Mouse (Mus musculus): ENCODE measurements around the gene Aen. TPM values are rescaled to one million over a fixed set of nuclear protein-coding genes. Genes with fewer than 3 reads are reported as not detected.

Aen gene
- polyA plus RNA-seq (2015; fragmentation: Nextera tagmentation; extraction: Ambion mirVana), result 47.0 and 50.3 TPM in 2 replicates

GRCm38 (mm10) chr7:78895653-78896333 is at the start of gene Aen:
Gene Aen (plus strand): TSS chr7:78895854.
- Histone ChIP-seq H3K36me3 (no peaks in the 10 kb centered on the region; the same call in 1 of the 2 replicates), H3K4me3 (peak within 1 kb of the TSS; percentile 92), H3K27ac (peak within 1 kb of the TSS; percentile 48; the same call in 1 of the 2 replicates), H3K27me3 (0 out of 2 replicates have a peak, but pooled peaks cover 3% of the 10 kb centered on the region), H3K4me1 (replicated peaks) (peaks cover 26% of the 10 kb centered on the region), H3K9me3 (no peaks in the 10 kb centered on the region), H3K4me2 (peak within 1 kb of the TSS; percentile 91), H3K9ac (peak within 1 kb of the TSS; percentile 78)
- peak; percentile 97 for ATAC-seq (ENCODE audit: low FRiP score)
- WGBS, result 3% methylated on average over 53 of the region's 53 CpGs

GRCm38 (mm10) chr7:78846066-78846716 is 49.5 kb upstream of the Aen start:
- Histone ChIP-seq H3K36me3 (peaks cover 28% of the 10 kb centered on the region), H3K9ac (peak overlapping the region; percentile 96), H3K9me3 (no peaks in the 10 kb centered on the region), H3K27ac (peak overlapping the region; percentile 89), H3K4me1 (replicated peaks) (peaks cover 13% of the 10 kb centered on the region), H3K4me3 (peak overlapping the region; percentile 79), H3K27me3 (peaks cover 7% of the 10 kb centered on the region; the same call in 1 of the 2 replicates), H3K4me2 (peak overlapping the region; percentile 63)
- no peak for ATAC-seq (ENCODE audit: low FRiP score)
- WGBS, result 37% methylated on average over 12 of the region's 12 CpGs

- Histone ChIP-seq H3K27me3 (peaks cover 10% of the 10 kb centered on the region; the same call in 1 of the 2 replicates), H3K9me3 (no peaks in the 10 kb centered on the region), H3K4me1 (replicated peaks) (peaks cover 13% of the 10 kb centered on the region), H3K27ac (peak within 1 kb of the TSS; percentile 89), H3K36me3 (peaks cover 22% of the 10 kb centered on the region), H3K4me2 (peak within 1 kb of the TSS; percentile 63), H3K9ac (peak within 1 kb of the TSS; percentile 96), H3K4me3 (peak within 1 kb of the TSS; percentile 79)
- peak; percentile 96 for ATAC-seq (ENCODE audit: low FRiP score)
- WGBS, result under 1% methylated on average over 54 of the region's 54 CpGs
These were observed 48.8 kb upstream of the Aen start, which contains the start of gene Det1 for GRCm38 (mm10) chr7:78846737-78847434. Gene Det1 (minus strand): TSS chr7:78847263.

- Histone ChIP-seq H3K27ac (no peak overlapping the region), H3K36me3 (no peaks in the 10 kb centered on the region), H3K9me3 (no peaks in the 10 kb centered on the region), H3K4me3 (no peak overlapping the region), H3K9ac (no peak overlapping the region), H3K4me1 (replicated peaks) (no peaks in the 10 kb centered on the region), H3K4me2 (no peak overlapping the region), H3K27me3 (peaks cover 15% of the 10 kb centered on the region; the same call in 1 of the 2 replicates)
- 68% methylated on average over 4 of the region's 4 CpGs for WGBS
- ATAC-seq (ENCODE audit: low FRiP score), result no peak
These were observed 41.6 kb upstream of the Aen start for GRCm38 (mm10) chr7:78854051-78854450.

- no peak overlapping the region for H3K4me3 ChIP-seq
- no peak overlapping the region for H3K27ac ChIP-seq
- WGBS, result 71% methylated on average over 5 of the region's 5 CpGs
- no peak overlapping the region for H3K4me2 ChIP-seq
- no peak for ATAC-seq (ENCODE audit: low FRiP score)
- H3K9ac ChIP-seq, result no peak overlapping the region
- H3K4me1 ChIP-seq (replicated peaks), result no peaks in the 10 kb centered on the region
- H3K27me3 ChIP-seq, result 0 out of 2 replicates have a peak, but pooled peaks cover 10% of the 10 kb centered on the region
- no peaks in the 10 kb centered on the region for H3K36me3 ChIP-seq
- no peaks in the 10 kb centered on the region for H3K9me3 ChIP-seq
These were observed 40.5 kb upstream of the Aen start for GRCm38 (mm10) chr7:78855044-78855655.

- Histone ChIP-seq H3K27me3 (no peaks in the 10 kb centered on the region), H3K9ac (no peak overlapping the region), H3K27ac (no peak overlapping the region), H3K4me1 (replicated peaks) (peaks cover 13% of the 10 kb centered on the region; the same call in 1 of the 2 replicates), H3K9me3 (no peaks in the 10 kb centered on the region), H3K36me3 (no peaks in the 10 kb centered on the region), H3K4me3 (no peak overlapping the region), H3K4me2 (no peak overlapping the region)
- WGBS, result 82% methylated on average over 7 of the region's 7 CpGs
- no peak for ATAC-seq (ENCODE audit: low FRiP score)
These were observed 31.7 kb upstream of the Aen start for GRCm38 (mm10) chr7:78863796-78864445.

GRCm38 (mm10) chr7:78864446-78864802 is 31.2 kb upstream of the Aen start:
- ATAC-seq (ENCODE audit: low FRiP score), result no peak
- Histone ChIP-seq H3K9me3 (no peaks in the 10 kb centered on the region), H3K4me1 (replicated peaks) (peaks cover 13% of the 10 kb centered on the region; the same call in 1 of the 2 replicates), H3K27me3 (no peaks in the 10 kb centered on the region), H3K27ac (no peak overlapping the region), H3K36me3 (no peaks in the 10 kb centered on the region), H3K4me3 (no peak overlapping the region), H3K9ac (no peak overlapping the region), H3K4me2 (no peak overlapping the region)
- WGBS, result 83% methylated on average over 4 of the region's 4 CpGs

- ATAC-seq (ENCODE audit: low FRiP score), result no peak
- 64% methylated on average over 12 of the region's 12 CpGs for WGBS
- no peaks in the 10 kb centered on the region for H3K36me3 ChIP-seq
- no peak overlapping the region for H3K4me3 ChIP-seq
- H3K27ac ChIP-seq, result no peak overlapping the region
- H3K4me2 ChIP-seq, result no peak overlapping the region
- H3K9ac ChIP-seq, result no peak overlapping the region
- no peaks in the 10 kb centered on the region for H3K9me3 ChIP-seq
- peaks cover 13% of the 10 kb centered on the region; the same call in 1 of the 2 replicates for H3K4me1 ChIP-seq (replicated peaks)
- H3K27me3 ChIP-seq, result no peaks in the 10 kb centered on the region
These were observed 30.3 kb upstream of the Aen start for GRCm38 (mm10) chr7:78865212-78865949.

GRCm38 (mm10) chr7:78868731-78869130 is 26.9 kb upstream of the Aen start:
- Histone ChIP-seq H3K27me3 (no peaks in the 10 kb centered on the region), H3K4me3 (no peak overlapping the region), H3K9ac (no peak overlapping the region), H3K27ac (no peak overlapping the region), H3K36me3 (no peaks in the 10 kb centered on the region), H3K9me3 (no peaks in the 10 kb centered on the region), H3K4me1 (replicated peaks) (peaks cover 12% of the 10 kb centered on the region; the same call in 1 of the 2 replicates), H3K4me2 (no peak overlapping the region)
- 78% methylated on average over 4 of the region's 5 CpGs for WGBS
- no peak for ATAC-seq (ENCODE audit: low FRiP score)

- 82% methylated on average over 6 of the region's 6 CpGs for WGBS
- Histone ChIP-seq H3K27me3 (no peaks in the 10 kb centered on the region), H3K4me3 (no peak overlapping the region), H3K9ac (no peak overlapping the region), H3K36me3 (no peaks in the 10 kb centered on the region), H3K9me3 (no peaks in the 10 kb centered on the region), H3K4me2 (no peak overlapping the region), H3K4me1 (replicated peaks) (0 out of 2 replicates have a peak, but pooled peaks cover 1% of the 10 kb centered on the region), H3K27ac (no peak overlapping the region)
- no peak for ATAC-seq (ENCODE audit: low FRiP score)
These were observed 23.3 kb upstream of the Aen start for GRCm38 (mm10) chr7:78872366-78872765.

GRCm38 (mm10) chr7:78872831-78873230 is 22.8 kb upstream of the Aen start:
- H3K4me3 ChIP-seq, result no peak overlapping the region
- no peaks in the 10 kb centered on the region for H3K4me1 ChIP-seq (replicated peaks)
- H3K36me3 ChIP-seq, result no peaks in the 10 kb centered on the region
- ATAC-seq (ENCODE audit: low FRiP score), result no peak
- H3K27ac ChIP-seq, result no peak overlapping the region
- H3K4me2 ChIP-seq, result no peak overlapping the region
- 76% methylated on average over 5 of the region's 5 CpGs for WGBS
- H3K27me3 ChIP-seq, result no peaks in the 10 kb centered on the region
- no peaks in the 10 kb centered on the region for H3K9me3 ChIP-seq
- no peak overlapping the region for H3K9ac ChIP-seq

All from hindbrain, embryonic 13.5 days (tissue).